7 mouse cellular contexts compared by ENCODE assay signal in genomic region chr1:34011051-34011677, GRCm38 (mm10).
DNase-seq lines count a peak whose midpoint lies in the region; ATAC-seq lines count a peak whose summit lies in the region.

No protein-coding gene starts in this region.

- DNase-seq in cerebellum, postnatal 36 days, result peak; percentile 46 to 60
- DNase-seq in gastrocnemius, postnatal 14 days, result peak; percentile 85
- DNase-seq in induced T-regulatory cell, adult 2 months (ENCODE audit: low read depth), result peak; percentile 73
- DNase-seq in left cerebral cortex, postnatal 4 days, result peak; percentile 69
- peak; percentile 72 for DNase-seq in mesoderm, embryonic 11.5 days (ENCODE audit: low read depth, low spot score)
- peak; percentile 40 to 46 for DNase-seq in right cerebral cortex, postnatal 36 days (ENCODE audit: low spot score in 2 of 2)

- intact Hi-C loops in gastrocnemius, postnatal 14 days (cut with DNase I; ENCODE audit: low total_unique reads), result no loop called here
- intact Hi-C loops in left cerebral cortex, postnatal 4 days (cut with DNase I), result no loop called here

- peak; percentile 83 for ATAC-seq in activated CD4-positive, CD25-positive, alpha-beta regulatory T cell, adult 4 months

Comparison
In these comparisons a context has a peak if more than half of its experiments do, and no peak if none do; other contexts are left out.
1. Peak in every context shown above with its lines: DNase-seq and ATAC-seq.